Mouse (Mus musculus): ENCODE measurements around the gene Exoc6. TPM values are rescaled to one million over a fixed set of nuclear protein-coding genes. Genes with fewer than 3 reads are reported as not detected.

The Exoc6 gene
- polyA plus RNA-seq, 1 experiment = 8.7 TPM

DNA sequence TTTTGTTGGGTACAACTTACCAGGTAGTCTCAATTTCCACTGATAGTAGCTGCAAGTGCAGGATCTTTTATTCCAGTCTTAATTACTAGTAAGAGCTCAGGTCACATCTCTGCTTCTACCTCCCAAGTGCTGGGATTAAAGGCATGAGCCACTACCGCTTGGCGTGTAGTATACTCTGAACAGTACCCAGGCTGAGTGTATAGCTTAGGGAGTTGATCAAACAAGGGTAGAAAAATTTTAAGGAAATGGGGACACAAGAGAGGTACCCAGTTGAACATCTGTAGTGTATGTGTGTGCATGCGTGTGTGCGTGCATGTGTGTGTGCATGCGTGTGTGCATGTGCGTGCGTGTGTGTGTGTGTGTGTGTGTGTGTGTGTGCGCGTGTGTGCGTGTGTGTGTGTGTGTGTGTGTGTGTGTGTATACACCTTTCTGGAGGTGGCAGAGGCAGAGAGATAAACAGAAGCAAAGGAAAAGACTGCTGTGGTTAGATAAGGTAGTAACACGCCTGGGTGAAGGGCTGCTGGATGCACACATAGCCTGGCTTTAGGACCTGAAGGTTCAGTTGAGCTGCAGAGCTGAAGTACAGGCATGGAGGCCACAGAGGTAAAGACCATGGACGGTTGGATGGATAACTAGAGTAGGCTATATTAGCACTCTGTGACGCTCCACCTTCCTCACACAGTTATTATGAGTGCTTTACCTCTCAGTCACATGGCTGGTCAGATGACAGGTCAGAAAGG, 117.8 kb downstream of the Exoc6 start:
- Histone ChIP-seq H3K27me3 (ENCODE audit: control insufficient read depth, insufficient read depth, low read length) (no peaks in the 10 kb centered on the region), H3K27ac (ENCODE audit: control insufficient read depth, insufficient read depth, low read length) (no peak overlapping the region), H3K4me1 (replicated peaks; ENCODE audit: control insufficient read depth, insufficient read depth, low read length) (no peaks in the 10 kb centered on the region), H3K4me3 (ENCODE audit: control insufficient read depth, insufficient read depth, low read length) (no peak overlapping the region), H3K36me3 (ENCODE audit: control insufficient read depth, insufficient read depth, low read length) (no peaks in the 10 kb centered on the region)
- DNase-seq = no peak
- WGBS = 85% methylated on average over 13 of the region's 13 CpGs
- no peak for TF ChIP-seq CTCF (IDR thresholded peaks at IDR 0.05; ENCODE audit: borderline replicate concordance, control insufficient read depth, extremely low read depth, insufficient read depth, low read length, poor library complexity)
- TF ChIP-seq POLR2A (IDR thresholded peaks at IDR 0.05; ENCODE audit: control insufficient read depth, extremely low read depth, insufficient read depth, low read length, poor library complexity) = no peak

DNA sequence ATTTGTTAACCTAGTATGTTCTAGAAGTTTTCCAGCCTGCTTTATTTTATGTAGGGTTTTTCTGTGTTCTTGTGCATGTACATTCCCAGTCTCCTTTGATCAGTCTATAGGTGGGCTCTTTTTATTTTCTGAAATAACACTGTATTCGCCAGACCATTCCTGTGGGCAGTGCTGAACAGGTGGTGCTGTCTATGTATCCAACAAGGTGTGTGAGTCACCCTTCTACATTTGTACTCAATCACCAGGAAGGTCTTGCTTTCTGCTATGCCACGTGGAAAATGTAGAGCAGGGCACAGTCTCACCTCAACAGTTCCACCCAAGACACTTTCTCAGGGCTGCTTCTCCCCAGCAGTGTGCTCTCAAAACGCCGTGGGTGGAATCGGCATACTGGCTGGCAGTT, 118.4 kb downstream of the Exoc6 start:
- Histone ChIP-seq H3K36me3 (ENCODE audit: control insufficient read depth, insufficient read depth, low read length) (no peaks in the 10 kb centered on the region), H3K4me1 (replicated peaks; ENCODE audit: control insufficient read depth, insufficient read depth, low read length) (no peaks in the 10 kb centered on the region), H3K4me3 (ENCODE audit: control insufficient read depth, insufficient read depth, low read length) (no peak overlapping the region), H3K27me3 (ENCODE audit: control insufficient read depth, insufficient read depth, low read length) (no peaks in the 10 kb centered on the region), H3K27ac (ENCODE audit: control insufficient read depth, insufficient read depth, low read length) (no peak overlapping the region)
- no peak for TF ChIP-seq POLR2A (IDR thresholded peaks at IDR 0.05; ENCODE audit: control insufficient read depth, extremely low read depth, insufficient read depth, low read length, poor library complexity)
- TF ChIP-seq CTCF (IDR thresholded peaks at IDR 0.05; ENCODE audit: borderline replicate concordance, control insufficient read depth, extremely low read depth, insufficient read depth, low read length, poor library complexity) = no peak
- WGBS = 97% methylated on average over 5 of the region's 5 CpGs
- DNase-seq = no peak

DNA sequence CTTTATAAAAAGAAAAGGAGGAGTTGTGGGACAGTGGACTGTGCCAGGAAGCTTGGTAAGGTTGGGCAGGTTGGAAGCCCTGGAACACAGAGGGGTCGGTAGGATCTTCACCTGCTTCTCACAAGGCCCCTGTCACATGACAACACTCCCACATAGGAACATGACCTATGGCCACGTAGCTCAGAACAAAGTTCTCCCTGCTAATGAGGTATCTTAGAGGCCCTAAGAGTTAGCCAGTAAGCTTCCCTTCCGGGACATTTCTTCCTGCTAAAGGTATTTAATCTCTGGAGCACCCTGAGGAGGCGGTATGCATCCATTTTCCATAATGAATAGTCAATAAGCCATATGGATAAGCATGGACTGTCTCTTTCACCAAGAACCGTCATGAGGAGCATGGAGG, 119.3 kb downstream of the Exoc6 start:
- Histone ChIP-seq H3K4me1 (replicated peaks; ENCODE audit: control insufficient read depth, insufficient read depth, low read length) (no peaks in the 10 kb centered on the region), H3K4me3 (ENCODE audit: control insufficient read depth, insufficient read depth, low read length) (no peak overlapping the region), H3K27ac (ENCODE audit: control insufficient read depth, insufficient read depth, low read length) (no peak overlapping the region), H3K36me3 (ENCODE audit: control insufficient read depth, insufficient read depth, low read length) (no peaks in the 10 kb centered on the region), H3K27me3 (ENCODE audit: control insufficient read depth, insufficient read depth, low read length) (no peaks in the 10 kb centered on the region)
- no peak for TF ChIP-seq POLR2A (IDR thresholded peaks at IDR 0.05; ENCODE audit: control insufficient read depth, extremely low read depth, insufficient read depth, low read length, poor library complexity)
- no peak for TF ChIP-seq CTCF (IDR thresholded peaks at IDR 0.05; ENCODE audit: borderline replicate concordance, control insufficient read depth, extremely low read depth, insufficient read depth, low read length, poor library complexity)
- DNase-seq = no peak
- WGBS = 95% methylated on average over 5 of the region's 5 CpGs

DNA sequence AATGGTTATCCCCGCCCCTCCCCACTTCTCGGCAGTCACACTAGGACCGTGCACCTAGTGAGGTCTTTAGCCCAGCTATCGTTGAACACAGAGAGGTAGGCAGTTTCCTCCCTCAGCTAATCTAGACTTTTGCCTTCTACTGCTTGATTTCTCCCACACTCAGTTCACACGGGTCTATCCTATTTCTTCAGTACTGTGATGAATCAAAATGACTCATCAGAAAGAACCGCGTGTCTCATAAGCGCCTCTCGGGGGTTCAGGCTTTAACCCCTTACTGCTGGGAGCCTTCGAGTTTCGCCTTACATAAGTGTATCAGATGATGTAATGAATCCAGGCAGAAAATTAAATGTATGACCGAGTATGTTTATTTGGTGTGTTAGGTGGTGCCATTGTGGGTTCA, 123.2 kb downstream of the Exoc6 start:
- TF ChIP-seq POLR2A (IDR thresholded peaks at IDR 0.05; ENCODE audit: control insufficient read depth, extremely low read depth, insufficient read depth, low read length, poor library complexity) = no peak
- TF ChIP-seq CTCF (IDR thresholded peaks at IDR 0.05; ENCODE audit: borderline replicate concordance, control insufficient read depth, extremely low read depth, insufficient read depth, low read length, poor library complexity) = no peak
- no peak for DNase-seq
- WGBS = 77% methylated on average over 12 of the region's 12 CpGs
- no peaks in the 10 kb centered on the region for H3K4me1 ChIP-seq (replicated peaks; ENCODE audit: control insufficient read depth, insufficient read depth, low read length)
- no peaks in the 10 kb centered on the region for H3K27me3 ChIP-seq (ENCODE audit: control insufficient read depth, insufficient read depth, low read length)
- H3K27ac ChIP-seq (ENCODE audit: control insufficient read depth, insufficient read depth, low read length) = no peak overlapping the region
- H3K36me3 ChIP-seq (ENCODE audit: control insufficient read depth, insufficient read depth, low read length) = no peaks in the 10 kb centered on the region
- H3K4me3 ChIP-seq (ENCODE audit: control insufficient read depth, insufficient read depth, low read length) = no peak overlapping the region

DNA sequence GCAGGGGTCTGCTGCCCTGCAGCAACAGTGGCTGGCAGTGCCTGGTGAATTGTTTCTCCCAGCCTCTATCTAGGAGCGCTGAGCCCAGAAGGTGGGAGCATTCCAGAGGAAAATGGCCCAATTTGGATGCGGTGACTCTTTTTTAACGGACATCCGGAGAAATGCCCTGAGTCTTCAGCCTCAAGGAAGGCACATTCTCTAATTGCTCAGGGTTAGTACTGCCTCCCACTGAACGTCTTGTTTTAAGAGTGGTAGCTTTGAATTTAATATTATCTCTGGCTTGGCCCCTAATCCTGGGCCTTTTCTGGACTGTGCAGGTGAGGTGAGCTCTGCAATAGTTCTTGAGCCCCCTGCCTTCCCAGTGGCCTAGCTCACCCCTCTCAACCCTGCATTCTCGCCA, 135.1 kb downstream of the Exoc6 start, which contains the start of gene Cyp26c1:
Gene Cyp26c1 (plus strand): TSS at position 301 of the 400 bp plus-strand sequence.
- H3K27ac ChIP-seq (ENCODE audit: control insufficient read depth, insufficient read depth, low read length) = no peak within 1 kb of the TSS
- no peak within 1 kb of the TSS for H3K4me3 ChIP-seq (ENCODE audit: control insufficient read depth, insufficient read depth, low read length)
- H3K27me3 ChIP-seq (ENCODE audit: control insufficient read depth, insufficient read depth, low read length) = no peaks in the 10 kb centered on the region
- DNase-seq = no peak
- TF ChIP-seq CTCF (IDR thresholded peaks at IDR 0.05; ENCODE audit: borderline replicate concordance, control insufficient read depth, extremely low read depth, insufficient read depth, low read length, poor library complexity) (no peak), POLR2A (IDR thresholded peaks at IDR 0.05; ENCODE audit: control insufficient read depth, extremely low read depth, insufficient read depth, low read length, poor library complexity) (no peak)
- no peaks in the 10 kb centered on the region for H3K36me3 ChIP-seq (ENCODE audit: control insufficient read depth, insufficient read depth, low read length)
- 96% methylated on average over 6 of the region's 6 CpGs for WGBS
- no peaks in the 10 kb centered on the region for H3K4me1 ChIP-seq (replicated peaks; ENCODE audit: control insufficient read depth, insufficient read depth, low read length)

DNA sequence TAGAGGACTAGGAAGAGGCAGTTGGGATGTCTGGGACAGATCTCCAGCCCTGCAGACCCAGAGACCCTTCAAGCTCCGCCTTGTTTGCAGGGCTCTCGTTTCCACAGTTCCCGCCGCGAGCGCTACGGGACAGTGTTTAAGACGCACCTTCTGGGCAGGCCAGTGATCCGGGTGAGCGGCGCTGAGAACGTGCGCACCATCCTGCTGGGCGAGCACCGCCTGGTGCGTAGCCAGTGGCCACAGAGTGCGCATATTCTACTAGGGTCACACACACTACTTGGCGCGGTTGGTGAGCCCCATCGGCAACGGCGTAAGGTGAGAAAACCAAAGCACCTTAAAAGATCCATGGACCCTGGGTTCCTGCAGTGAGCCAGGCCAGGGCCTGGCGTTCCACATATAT, 136.1 kb downstream of the Exoc6 start:
- WGBS = 93% methylated on average over 23 of the region's 23 CpGs
- Histone ChIP-seq H3K4me1 (replicated peaks; ENCODE audit: control insufficient read depth, insufficient read depth, low read length) (no peaks in the 10 kb centered on the region), H3K27ac (ENCODE audit: control insufficient read depth, insufficient read depth, low read length) (no peak overlapping the region), H3K4me3 (ENCODE audit: control insufficient read depth, insufficient read depth, low read length) (no peak overlapping the region), H3K36me3 (ENCODE audit: control insufficient read depth, insufficient read depth, low read length) (no peaks in the 10 kb centered on the region), H3K27me3 (ENCODE audit: control insufficient read depth, insufficient read depth, low read length) (no peaks in the 10 kb centered on the region)
- no peak for DNase-seq
- TF ChIP-seq CTCF (IDR thresholded peaks at IDR 0.05; ENCODE audit: borderline replicate concordance, control insufficient read depth, extremely low read depth, insufficient read depth, low read length, poor library complexity) (no peak), POLR2A (IDR thresholded peaks at IDR 0.05; ENCODE audit: control insufficient read depth, extremely low read depth, insufficient read depth, low read length, poor library complexity) (no peak)
